Comparison of ENCODE assay signal across 15 mouse cellular contexts in genomic region chr12:32994081-32994480, GRCm38 (mm10).
"Had no signal": no experiment of that assay in that cellular context is flagged by ENCODE, and none has a peak within 500 bp of the region (broad histone marks: within the 10 kb centered on the region; RNA-seq: fewer than 3 reads in every experiment).

No protein-coding gene starts in this region.

- H3K27ac ChIP-seq: limb, embryonic 13.5 days; liver, embryonic 14.5 days; midbrain, embryonic 12.5 days; stomach, embryonic 15.5 days had no signal

- H3K36me3 ChIP-seq: limb, embryonic 13.5 days; midbrain, embryonic 12.5 days; stomach, embryonic 15.5 days had no signal

- H3K9me3 ChIP-seq: limb, embryonic 13.5 days; midbrain, embryonic 12.5 days; stomach, embryonic 15.5 days had no signal

- DNase-seq: kidney, adult 8-10 months; kidney, postnatal 25 days; layer of hippocampus, adult 9-11 months; layer of hippocampus, postnatal 36 days; lung, adult 18-20 months; right cerebral cortex, adult 18-20 months; right cerebral cortex, postnatal 25 days; thymus, postnatal 36 days had no signal

- H3K4me1 ChIP-seq: midbrain, embryonic 12.5 days; stomach, embryonic 15.5 days had no signal

- H3K9ac ChIP-seq: limb, embryonic 13.5 days; liver, embryonic 14.5 days; midbrain, embryonic 12.5 days; stomach, embryonic 15.5 days had no signal

- H3K4me3 ChIP-seq: limb, embryonic 13.5 days; midbrain, embryonic 12.5 days; stomach, embryonic 15.5 days had no signal

- H3K4me2 ChIP-seq: limb, embryonic 13.5 days; midbrain, embryonic 12.5 days; stomach, embryonic 15.5 days had no signal

- H3K27me3 ChIP-seq: limb, embryonic 13.5 days; midbrain, embryonic 12.5 days; stomach, embryonic 15.5 days had no signal

- ATAC-seq: hindbrain, embryonic 16.5 days; inflammation-experienced regulatory T-cells, adult 6 months; intestine, postnatal 0 days had no signal
